Mouse (Mus musculus): ENCODE results near the gene Edn2.

GRCm38 (mm10) chr4:120163242-120163641 is 2.2 kb downstream of the Edn2 start:
- TF ChIP-seq CTCF (IDR thresholded peaks at IDR 0.05; ENCODE audit: low read depth) (no peak), EP300 (IDR thresholded peaks at IDR 0.05; ENCODE audit: low read depth) (no peak)

Data from heart, postnatal 0 days (tissue).